Mouse (Mus musculus): ENCODE data around the gene Fam78b.

- no peak for TF ChIP-seq CTCF (IDR thresholded peaks at IDR 0.05; ENCODE audit: borderline replicate concordance, extremely low read depth, insufficient read depth, insufficient read length)
- no peak for TF ChIP-seq POLR2A (IDR thresholded peaks at IDR 0.05; ENCODE audit: borderline replicate concordance, extremely low read depth, insufficient read depth, insufficient read length, poor library complexity, severe bottlenecking)
Observed at GRCm38 (mm10) chr1:167093551-167093950, 92.3 kb downstream of the Fam78b start.
